Mouse (Mus musculus) liver, adult 2 months (tissue): ENCODE measurements around the gene Nelfcd. TPM values are rescaled to one million over a fixed set of nuclear protein-coding genes. Genes with fewer than 3 reads are reported as not detected.

Experiments
- DNase-seq: peaks from one replicate; pipeline ENCODE4 v3.0.0-alpha.2; 2011; ENCODE audit warnings: low read depth, low spot score; ENCODE audit errors: extremely low read depth
- H3K27ac ChIP-seq: fragments of 200-500 bp; replicated peaks from 2 replicates; pipeline ENCODE4 v1.5.1; 2012; ENCODE audit warnings: low read depth, mild to moderate bottlenecking, control low read depth, inconsistent platforms, low read length; ENCODE audit not compliant: insufficient read depth
- H3K27me3 ChIP-seq: fragments of 200-500 bp; 2 replicates; pipeline ENCODE4 v1.6.1; 2012; ENCODE audit warnings: mild to moderate bottlenecking, moderate library complexity, low read length, inconsistent platforms; ENCODE audit not compliant: control insufficient read depth, insufficient read depth
- H3K36me3 ChIP-seq: fragments of 200-500 bp; 2 replicates; pipeline ENCODE4 v1.6.1; 2012; ENCODE audit warnings: low read length, inconsistent platforms; ENCODE audit not compliant: control insufficient read depth, insufficient read depth
- H3K4me1 ChIP-seq: fragments of 200-500 bp; 2 replicates; pipeline ENCODE4 v1.6.1; 2011; ENCODE audit warnings: low read length; ENCODE audit not compliant: control insufficient read depth, insufficient read depth
- H3K4me3 ChIP-seq: fragments of 200-500 bp; 2 replicates; pipeline ENCODE4 v1.5.1; 2011; ENCODE audit warnings: low read depth, mild to moderate bottlenecking, control low read depth, low read length, moderate library complexity; ENCODE audit not compliant: insufficient read depth
- H3K79me2 ChIP-seq: fragments of 200-500 bp; 2 replicates; pipeline ENCODE4 v1.6.1; 2012; ENCODE audit warnings: inconsistent platforms, mild to moderate bottlenecking, low read length, moderate library complexity; ENCODE audit not compliant: control insufficient read depth, insufficient read depth
- H3K9ac ChIP-seq: fragments of 200-500 bp; 2 replicates; pipeline ENCODE4 v1.6.1; 2012; ENCODE audit warnings: low read depth, mild to moderate bottlenecking, control low read depth, inconsistent platforms, low read length
- CTCF ChIP-seq: fragments of 200-500 bp; IDR thresholded peaks from 2 replicates; pipeline ENCODE4 v1.5.1; 2011; ENCODE audit warnings: low read depth, low read length, control low read depth
- POLR2A ChIP-seq: fragments of 200-500 bp; IDR thresholded peaks from 2 replicates; pipeline ENCODE4 v1.6.1; 2011; ENCODE audit warnings: low read length, control low read depth; ENCODE audit not compliant: insufficient read depth; ENCODE audit errors: extremely low read depth
- WGBS: fragments of 180-500 bp; shearing (Covaris S2); methylation state at CpG from one replicate; pipeline ENCODE4 v1.1.7; 2018; 5-methylcytosine and 5-hydroxymethylcytosine counted together
- polyA plus RNA-seq: library from polyadenylated mRNA; depleted of rRNA; stranded (reverse); fragments of >200 nt; gene quantifications from 2 replicates; pipeline ENCODE4 v1.2.3, GENCODE M21; 2012
- total RNA-seq: library from RNA; depleted of rRNA; stranded (reverse); fragments of >200 nt; gene quantifications from 2 replicates; pipeline ENCODE4 v1.2.3, GENCODE M21; 2014

Gene Nelfcd
- total and polyA plus RNA-seq, 2 experiments, result 17.3 to 40.6 TPM

GRCm38 (mm10) chr2:174428996-174429591 lies 13.5 kb downstream of the Nelfcd start:
- 92% methylated on average over 10 of the region's 10 CpGs for WGBS
- Histone ChIP-seq H3K27ac (no peak overlapping the region), H3K27me3 (no peaks in the 10 kb centered on the region), H3K79me2 (no peaks in the 10 kb centered on the region), H3K4me1 (no peaks in the 10 kb centered on the region), H3K4me3 (no peak overlapping the region), H3K36me3 (peaks cover 27% of the 10 kb centered on the region), H3K9ac (no peak overlapping the region)
- TF ChIP-seq POLR2A (no peak), CTCF (no peak)
- DNase-seq, result no peak

GRCm38 (mm10) chr2:174434943-174435342 lies 19.3 kb downstream of the Nelfcd start:
- WGBS, result over 99% methylated on average over 9 of the region's 9 CpGs

GRCm38 (mm10) chr2:174436076-174436701 lies 20.6 kb downstream of the Nelfcd start:
- TF ChIP-seq CTCF (no peak), POLR2A (no peak)
- Histone ChIP-seq H3K4me3 (no peak overlapping the region), H3K27me3 (no peaks in the 10 kb centered on the region), H3K79me2 (peaks cover 15% of the 10 kb centered on the region), H3K9ac (no peak overlapping the region), H3K27ac (no peak overlapping the region), H3K36me3 (peaks cover 3% of the 10 kb centered on the region; the same call in 1 of the 2 replicates), H3K4me1 (peaks cover 11% of the 10 kb centered on the region)
- no peak for DNase-seq
- WGBS, result 85% methylated on average over 26 of the region's 26 CpGs

More at GRCm38 (mm10) chr2:174434943-174435342, 19.3 kb downstream of the Nelfcd start:
- DNase-seq, result no peak
- Histone ChIP-seq H3K4me1 (peaks cover 11% of the 10 kb centered on the region), H3K27me3 (no peaks in the 10 kb centered on the region), H3K36me3 (peaks cover 7% of the 10 kb centered on the region; the same call in 1 of the 2 replicates), H3K9ac (no peak overlapping the region), H3K4me3 (no peak overlapping the region), H3K79me2 (peaks cover 15% of the 10 kb centered on the region), H3K27ac (no peak overlapping the region)
- TF ChIP-seq CTCF (no peak), POLR2A (no peak)

GRCm38 (mm10) chr2:174436916-174437696 lies 21.5 kb downstream of the Nelfcd start:
- TF ChIP-seq POLR2A (no peak), CTCF (no peak)
- peaks cover 11% of the 10 kb centered on the region for H3K4me1 ChIP-seq
- no peak overlapping the region for H3K9ac ChIP-seq
- H3K4me3 ChIP-seq, result no peak overlapping the region
- 0 out of 2 replicates have a peak overlapping the region, but pooled peaks have one; percentile 6 for H3K27ac ChIP-seq
- no peaks in the 10 kb centered on the region for H3K36me3 ChIP-seq
- no peak for DNase-seq
- H3K79me2 ChIP-seq, result peaks cover 15% of the 10 kb centered on the region
- H3K27me3 ChIP-seq, result no peaks in the 10 kb centered on the region
- 83% methylated on average over 7 of the region's 7 CpGs for WGBS

GRCm38 (mm10) chr2:174437697-174437982 lies 22.0 kb downstream of the Nelfcd start:
- no peaks in the 10 kb centered on the region for H3K27me3 ChIP-seq
- H3K4me1 ChIP-seq, result peaks cover 11% of the 10 kb centered on the region
- 27% methylated on average over 4 of the region's 4 CpGs for WGBS
- peak; percentile 75 for DNase-seq
- TF ChIP-seq POLR2A (no peak), CTCF (no peak)
- peak overlapping the region; percentile 76 for H3K27ac ChIP-seq
- peaks cover 15% of the 10 kb centered on the region for H3K79me2 ChIP-seq
- H3K9ac ChIP-seq, result peak overlapping the region; percentile 81
- peak overlapping the region; percentile 68 for H3K4me3 ChIP-seq
- no peaks in the 10 kb centered on the region for H3K36me3 ChIP-seq

GRCm38 (mm10) chr2:174438181-174438580 lies 22.6 kb downstream of the Nelfcd start:
- H3K27ac ChIP-seq, result peak overlapping the region; percentile 76
- H3K36me3 ChIP-seq, result no peaks in the 10 kb centered on the region
- 0 out of 2 replicates have a peak, but pooled peaks have one; percentile 11 for TF ChIP-seq POLR2A
- TF ChIP-seq CTCF, result no peak
- WGBS, result 44% methylated on average over 11 of the region's 11 CpGs
- H3K4me1 ChIP-seq, result peaks cover 11% of the 10 kb centered on the region
- peak; percentile 31 for DNase-seq
- H3K27me3 ChIP-seq, result no peaks in the 10 kb centered on the region
- peak overlapping the region; percentile 68 for H3K4me3 ChIP-seq
- peak overlapping the region; percentile 81 for H3K9ac ChIP-seq
- peaks cover 15% of the 10 kb centered on the region for H3K79me2 ChIP-seq
